In genomic region chr1:34665512-34665854, GRCm38 (mm10) we compare ENCODE assay signal across 15 mouse cellular contexts.
DNase-seq lines count a peak whose midpoint lies in the region; ATAC-seq lines count a peak whose summit lies in the region.
"Had no signal": no experiment of that assay in that cellular context is flagged by ENCODE, and none has a peak within 500 bp of the region (broad histone marks: within the 10 kb centered on the region; RNA-seq: fewer than 3 reads in every experiment).

No protein-coding gene starts in this region.

- peak overlapping the region; percentile 1 to 41; a peak in 2 of 4 replicates for H3K27ac ChIP-seq in heart, embryonic 14.5 days (replicated peaks in 1 of 2; ENCODE audit: control insufficient read depth in 1 of 2, insufficient read depth in 1 of 2, low read depth in 2 of 2, low read length in 2 of 2)
- peak overlapping the region; percentile 91 for H3K27ac ChIP-seq in forebrain, embryonic 12.5 days
- H3K27ac ChIP-seq in hindbrain, embryonic 14.5 days, result peak overlapping the region; percentile 84
- peak overlapping the region; percentile 71 for H3K27ac ChIP-seq in midbrain, embryonic 16.5 days (ENCODE audit: low read length)
- no peak overlapping the region for H3K27ac ChIP-seq in intestine, embryonic 15.5 days
- H3K27ac ChIP-seq: limb, embryonic 13.5 days; stomach, embryonic 15.5 days had no signal

- H3K27me3 ChIP-seq in heart, embryonic 14.5 days (ENCODE audit: control insufficient read depth, insufficient read depth, low read length), result no peaks in the 10 kb centered on the region
- no peaks in the 10 kb centered on the region for H3K27me3 ChIP-seq in forebrain, embryonic 12.5 days
- no peaks in the 10 kb centered on the region for H3K27me3 ChIP-seq in hindbrain, embryonic 14.5 days (ENCODE audit: control insufficient read depth, insufficient read depth, low read length)
- no peaks in the 10 kb centered on the region for H3K27me3 ChIP-seq in midbrain, embryonic 16.5 days (ENCODE audit: control insufficient read depth, insufficient read depth, low read depth, low read length)
- no peaks in the 10 kb centered on the region for H3K27me3 ChIP-seq in intestine, embryonic 15.5 days (replicated peaks)
- H3K27me3 ChIP-seq: limb, embryonic 13.5 days; stomach, embryonic 15.5 days had no signal

- H3K36me3 ChIP-seq in heart, embryonic 14.5 days (ENCODE audit: control insufficient read depth, insufficient read depth, low read length), result no peaks in the 10 kb centered on the region
- H3K36me3 ChIP-seq in forebrain, embryonic 12.5 days (replicated peaks), result no peaks in the 10 kb centered on the region
- H3K36me3 ChIP-seq in hindbrain, embryonic 14.5 days (replicated peaks; ENCODE audit: control insufficient read depth, insufficient read depth), result no peaks in the 10 kb centered on the region
- no peaks in the 10 kb centered on the region for H3K36me3 ChIP-seq in midbrain, embryonic 16.5 days (ENCODE audit: control insufficient read depth, insufficient read depth, low read length)
- no peaks in the 10 kb centered on the region for H3K36me3 ChIP-seq in intestine, embryonic 15.5 days
- H3K36me3 ChIP-seq: limb, embryonic 13.5 days; stomach, embryonic 15.5 days had no signal

- no peak for DNase-seq in heart, adult 18-20 months
- no peak for DNase-seq in hindbrain, embryonic 14.5 days (ENCODE audit: low spot score)
- DNase-seq in spleen, adult 18-20 months, result no peak
- DNase-seq in layer of hippocampus, postnatal 25 days (ENCODE audit: extremely low spot score in 1 of 2, low spot score in 1 of 2), result no peak
- DNase-seq: cerebellum, adult 18-20 months; heart, postnatal 14 days; kidney, adult 11 months; kidney, postnatal 14 days; thymus, postnatal 25 days had no signal

- no peak overlapping the region for H3K4me2 ChIP-seq in heart, embryonic 14.5 days (ENCODE audit: low read length)
- H3K4me2 ChIP-seq in forebrain, embryonic 12.5 days, result no peak overlapping the region
- no peak overlapping the region for H3K4me2 ChIP-seq in hindbrain, embryonic 14.5 days (replicated peaks)
- H3K4me2 ChIP-seq in midbrain, embryonic 16.5 days (ENCODE audit: low read length), result no peak overlapping the region
- no peak overlapping the region for H3K4me2 ChIP-seq in intestine, embryonic 15.5 days (replicated peaks)
- H3K4me2 ChIP-seq: limb, embryonic 13.5 days; stomach, embryonic 15.5 days had no signal

- H3K4me1 ChIP-seq in heart, embryonic 14.5 days (ENCODE audit: control insufficient read depth in 2 of 2, insufficient read depth in 2 of 2, low read length in 2 of 2), result peaks cover 12 to 17% of the 10 kb centered on the region in 2 experiments
- H3K4me1 ChIP-seq in forebrain, embryonic 12.5 days, result peaks cover 28% of the 10 kb centered on the region
- H3K4me1 ChIP-seq in hindbrain, embryonic 14.5 days (replicated peaks; ENCODE audit: control insufficient read depth, insufficient read depth, low read length), result peaks cover 15% of the 10 kb centered on the region
- no peaks in the 10 kb centered on the region for H3K4me1 ChIP-seq in midbrain, embryonic 16.5 days (ENCODE audit: control insufficient read depth, insufficient read depth, low read length)
- no peaks in the 10 kb centered on the region for H3K4me1 ChIP-seq in intestine, embryonic 15.5 days (replicated peaks)
- H3K4me1 ChIP-seq: limb, embryonic 13.5 days; stomach, embryonic 15.5 days had no signal

- ATAC-seq in heart, embryonic 14.5 days (ENCODE audit: insufficient number of reproducible peaks, insufficient read depth, low FRiP score, low read depth), result no peak
- peak; percentile 42; the same call in 1 of the 2 replicates for ATAC-seq in forebrain, embryonic 12.5 days (ENCODE audit: low FRiP score)
- no peak; the same call in 1 of the 2 replicates for ATAC-seq in hindbrain, embryonic 14.5 days (ENCODE audit: low FRiP score)
- no peak; the same call in 1 of the 2 replicates for ATAC-seq in midbrain, embryonic 16.5 days
- ATAC-seq in intestine, embryonic 15.5 days, result no peak

- no peak overlapping the region for H3K9ac ChIP-seq in heart, embryonic 14.5 days (ENCODE audit: low read length)
- H3K9ac ChIP-seq in forebrain, embryonic 12.5 days, result no peak overlapping the region
- no peak overlapping the region for H3K9ac ChIP-seq in hindbrain, embryonic 14.5 days
- no peak overlapping the region for H3K9ac ChIP-seq in midbrain, embryonic 16.5 days (ENCODE audit: low read depth, low read length)
- no peak overlapping the region for H3K9ac ChIP-seq in intestine, embryonic 15.5 days
- H3K9ac ChIP-seq: limb, embryonic 13.5 days; stomach, embryonic 15.5 days had no signal

- WGBS in heart, embryonic 14.5 days, result 64% methylated on average over 5 of the region's 5 CpGs
- WGBS in forebrain, embryonic 12.5 days, result 72% methylated on average over 5 of the region's 5 CpGs
- WGBS in hindbrain, embryonic 14.5 days, result 42% methylated on average over 5 of the region's 5 CpGs
- 53% methylated on average over 5 of the region's 5 CpGs for WGBS in midbrain, embryonic 16.5 days
- 81% methylated on average over 5 of the region's 5 CpGs for WGBS in intestine, embryonic 15.5 days

- H3K9me3 ChIP-seq in heart, embryonic 14.5 days (ENCODE audit: control insufficient read depth, low read length), result no peaks in the 10 kb centered on the region
- H3K9me3 ChIP-seq in forebrain, embryonic 12.5 days, result no peaks in the 10 kb centered on the region
- H3K9me3 ChIP-seq in hindbrain, embryonic 14.5 days (ENCODE audit: control insufficient read depth, low read length), result no peaks in the 10 kb centered on the region
- no peaks in the 10 kb centered on the region for H3K9me3 ChIP-seq in midbrain, embryonic 16.5 days (replicated peaks; ENCODE audit: control insufficient read depth, low read length, poor library complexity, severe bottlenecking)
- H3K9me3 ChIP-seq in intestine, embryonic 15.5 days, result no peaks in the 10 kb centered on the region
- H3K9me3 ChIP-seq: limb, embryonic 13.5 days; stomach, embryonic 15.5 days had no signal

- H3K4me3 ChIP-seq in heart, embryonic 14.5 days (ENCODE audit: control insufficient read depth in 1 of 2, insufficient read depth in 1 of 2, low read depth in 1 of 2, low read length in 2 of 2), result no peak overlapping the region
- H3K4me3 ChIP-seq in forebrain, embryonic 12.5 days (replicated peaks), result no peak overlapping the region
- H3K4me3 ChIP-seq in hindbrain, embryonic 14.5 days (replicated peaks; ENCODE audit: low read length), result no peak overlapping the region
- H3K4me3 ChIP-seq in midbrain, embryonic 16.5 days (ENCODE audit: low read depth, low read length), result no peak overlapping the region
- H3K4me3 ChIP-seq in intestine, embryonic 15.5 days (replicated peaks), result no peak overlapping the region
- H3K4me3 ChIP-seq: limb, embryonic 13.5 days; stomach, embryonic 15.5 days had no signal
